Mouse (Mus musculus) E14TG2a.4 (cell line): Measurements from ENCODE around the gene Ptprm.
A peak's percentile ranks its signal among the peaks of the same experiment; 100 is the strongest.

Experiments
- H3K27me3 ChIP-seq: 2 replicates; pipeline ENCODE4 v1.6.1; 2014; ENCODE audit warnings: low read length, control low read depth; ENCODE audit not compliant: insufficient read depth
- H3K36me3 ChIP-seq: 2 replicates; pipeline ENCODE4 v1.6.1; 2014; ENCODE audit warnings: low read length, control low read depth; ENCODE audit not compliant: insufficient read depth
- H3K4me1 ChIP-seq: replicated peaks from 2 replicates; pipeline ENCODE4 v1.6.1; 2014; ENCODE audit warnings: low read depth, low read length, control low read depth
- H3K4me3 ChIP-seq: replicated peaks from 2 replicates; pipeline ENCODE4 v1.5.1; 2014; ENCODE audit warnings: mild to moderate bottlenecking, low read length
- H3K9me3 ChIP-seq: 2 replicates; pipeline ENCODE4 v1.6.1; 2014; ENCODE audit warnings: low read length, control low read depth
- CTCF ChIP-seq: conservative IDR thresholded peaks from 2 replicates; pipeline ENCODE4 v1.5.1; 2014; ENCODE audit warnings: low read length
- NANOG ChIP-seq: IDR thresholded peaks from 2 replicates; pipeline ENCODE4 v1.6.1; 2014; ENCODE audit warnings: borderline replicate concordance, low read length, mixed read lengths
- POU5F1 ChIP-seq: IDR thresholded peaks from 2 replicates; pipeline ENCODE4 v1.6.1; 2014; ENCODE audit warnings: low read length, borderline replicate concordance

The Ptprm gene

GRCm38 (mm10) chr17:67102051-67102450 lies 252.2 kb downstream of the Ptprm start:
- no peaks in the 10 kb centered on the region for H3K36me3 ChIP-seq
- H3K9me3 ChIP-seq = no peaks in the 10 kb centered on the region
- no peaks in the 10 kb centered on the region for H3K4me1 ChIP-seq
- H3K4me3 ChIP-seq = no peak overlapping the region
- no peaks in the 10 kb centered on the region for H3K27me3 ChIP-seq
- no peak for TF ChIP-seq CTCF
- no peak for TF ChIP-seq POU5F1
- no peak for TF ChIP-seq NANOG

GRCm38 (mm10) chr17:67090997-67091396 lies 263.3 kb downstream of the Ptprm start:
- Histone ChIP-seq H3K36me3 (no peaks in the 10 kb centered on the region), H3K9me3 (no peaks in the 10 kb centered on the region), H3K4me3 (no peak overlapping the region), H3K27me3 (no peaks in the 10 kb centered on the region), H3K4me1 (no peaks in the 10 kb centered on the region)
- TF ChIP-seq CTCF (no peak), NANOG (no peak), POU5F1 (no peak)

- no peak for TF ChIP-seq POU5F1
- no peak for TF ChIP-seq CTCF
- TF ChIP-seq NANOG = no peak
- no peaks in the 10 kb centered on the region for H3K4me1 ChIP-seq
Measured at GRCm38 (mm10) chr17:67090153-67090552, 264.1 kb downstream of the Ptprm start.

GRCm38 (mm10) chr17:67089611-67090010 lies 264.6 kb downstream of the Ptprm start:
- Histone ChIP-seq H3K36me3 (no peaks in the 10 kb centered on the region), H3K9me3 (no peaks in the 10 kb centered on the region), H3K27me3 (no peaks in the 10 kb centered on the region), H3K4me1 (no peaks in the 10 kb centered on the region), H3K4me3 (no peak overlapping the region)
- no peak for TF ChIP-seq NANOG
- TF ChIP-seq POU5F1 = no peak
- no peak for TF ChIP-seq CTCF

More at GRCm38 (mm10) chr17:67090153-67090552, 264.1 kb downstream of the Ptprm start:
- H3K9me3 ChIP-seq = no peaks in the 10 kb centered on the region
- no peak overlapping the region for H3K4me3 ChIP-seq
- no peaks in the 10 kb centered on the region for H3K36me3 ChIP-seq
- H3K27me3 ChIP-seq = no peaks in the 10 kb centered on the region

GRCm38 (mm10) chr17:67087585-67087984 lies 266.7 kb downstream of the Ptprm start:
- Histone ChIP-seq H3K27me3 (no peaks in the 10 kb centered on the region), H3K4me3 (no peak overlapping the region), H3K4me1 (no peaks in the 10 kb centered on the region), H3K9me3 (no peaks in the 10 kb centered on the region), H3K36me3 (no peaks in the 10 kb centered on the region)
- TF ChIP-seq POU5F1 = no peak
- TF ChIP-seq NANOG = no peak
- TF ChIP-seq CTCF = peak; percentile 51

GRCm38 (mm10) chr17:67086811-67087210 lies 267.4 kb downstream of the Ptprm start:
- Histone ChIP-seq H3K36me3 (no peaks in the 10 kb centered on the region), H3K4me3 (no peak overlapping the region), H3K27me3 (no peaks in the 10 kb centered on the region), H3K9me3 (no peaks in the 10 kb centered on the region), H3K4me1 (no peaks in the 10 kb centered on the region)
- TF ChIP-seq NANOG (no peak), CTCF (no peak), POU5F1 (no peak)

- H3K4me3 ChIP-seq = no peak overlapping the region
- H3K27me3 ChIP-seq = no peaks in the 10 kb centered on the region
- no peaks in the 10 kb centered on the region for H3K4me1 ChIP-seq
- H3K36me3 ChIP-seq = no peaks in the 10 kb centered on the region
- H3K9me3 ChIP-seq = peaks cover 5% of the 10 kb centered on the region; the same call in 1 of the 2 replicates
- no peak for TF ChIP-seq CTCF
Measured at GRCm38 (mm10) chr17:67084501-67084900, 269.8 kb downstream of the Ptprm start.

- no peaks in the 10 kb centered on the region for H3K36me3 ChIP-seq
- H3K4me1 ChIP-seq = no peaks in the 10 kb centered on the region
- no peaks in the 10 kb centered on the region for H3K27me3 ChIP-seq
- H3K9me3 ChIP-seq = peaks cover 5% of the 10 kb centered on the region; the same call in 1 of the 2 replicates
- TF ChIP-seq NANOG = no peak
- TF ChIP-seq CTCF = no peak
- no peak for TF ChIP-seq POU5F1
- H3K4me3 ChIP-seq = no peak overlapping the region
Measured at GRCm38 (mm10) chr17:67084093-67084492, 270.2 kb downstream of the Ptprm start.

- no peak overlapping the region for H3K4me3 ChIP-seq
- no peaks in the 10 kb centered on the region for H3K4me1 ChIP-seq
- H3K36me3 ChIP-seq = no peaks in the 10 kb centered on the region
- peaks cover 5% of the 10 kb centered on the region; the same call in 1 of the 2 replicates for H3K9me3 ChIP-seq
- no peaks in the 10 kb centered on the region for H3K27me3 ChIP-seq
- no peak for TF ChIP-seq POU5F1
- TF ChIP-seq CTCF = no peak
Measured at GRCm38 (mm10) chr17:67079570-67079969, 274.7 kb downstream of the Ptprm start.
